In genomic region chr9:104355521-104356270, GRCm38 (mm10) we compare ENCODE assay signal across 13 mouse cellular contexts. TPM values are rescaled to one million over a fixed set of nuclear protein-coding genes. Genes with fewer than 3 reads are reported as not detected.
DNase-seq lines count a peak whose midpoint lies in the region; ATAC-seq and TF ChIP-seq lines count a peak whose summit lies in the region.
"Had no signal": no experiment of that assay in that cellular context is flagged by ENCODE, and none has a peak within 500 bp of the region (broad histone marks: within the 10 kb centered on the region; RNA-seq: fewer than 3 reads in every experiment).

No protein-coding gene starts in this region.

- WGBS in liver, adult 2 months: 37% methylated on average over 8 of the region's 8 CpGs
- 74% methylated on average over 8 of the region's 8 CpGs for WGBS in liver, embryonic 11.5 days
- 41% methylated on average over 8 of the region's 8 CpGs for WGBS in intestine, postnatal 0 days
- 58% methylated on average over 8 of the region's 8 CpGs for WGBS in stomach, embryonic 15.5 days
- WGBS in midbrain, embryonic 16.5 days: 82% methylated on average over 8 of the region's 8 CpGs

- H3K4me1 ChIP-seq in liver, adult 2 months (ENCODE audit: control insufficient read depth, insufficient read depth, low read length): peaks cover 3% of the 10 kb centered on the region; the same call in 1 of the 2 replicates
- no peaks in the 10 kb centered on the region for H3K4me1 ChIP-seq in liver, embryonic 11.5 days (replicated peaks; ENCODE audit: control insufficient read depth, insufficient read depth, low read length)
- no peaks in the 10 kb centered on the region for H3K4me1 ChIP-seq in intestine, postnatal 0 days (replicated peaks; ENCODE audit: control insufficient read depth, insufficient read depth, low read length)
- no peaks in the 10 kb centered on the region for H3K4me1 ChIP-seq in stomach, embryonic 15.5 days
- no peaks in the 10 kb centered on the region for H3K4me1 ChIP-seq in midbrain, embryonic 16.5 days (ENCODE audit: control insufficient read depth, insufficient read depth, low read length)
- H3K4me1 ChIP-seq: embryonic facial prominence, embryonic 13.5 days; forebrain, embryonic 15.5 days had no signal

- no peak overlapping the region for H3K9ac ChIP-seq in liver, adult 2 months (ENCODE audit: low read depth, low read length)
- no peak overlapping the region for H3K9ac ChIP-seq in liver, embryonic 11.5 days (ENCODE audit: low read depth, low read length)
- H3K9ac ChIP-seq in intestine, postnatal 0 days (ENCODE audit: low read depth, low read length): no peak overlapping the region
- no peak overlapping the region for H3K9ac ChIP-seq in stomach, embryonic 15.5 days
- H3K9ac ChIP-seq in midbrain, embryonic 16.5 days (ENCODE audit: low read depth, low read length): no peak overlapping the region
- H3K9ac ChIP-seq: embryonic facial prominence, embryonic 13.5 days; forebrain, embryonic 15.5 days had no signal

- H3K27me3 ChIP-seq in liver, adult 2 months (ENCODE audit: control insufficient read depth, insufficient read depth, low read length): no peaks in the 10 kb centered on the region; the same call in 1 of the 2 replicates
- no peaks in the 10 kb centered on the region for H3K27me3 ChIP-seq in liver, embryonic 11.5 days (replicated peaks; ENCODE audit: control insufficient read depth, insufficient read depth, low read length)
- no peaks in the 10 kb centered on the region for H3K27me3 ChIP-seq in intestine, postnatal 0 days (replicated peaks; ENCODE audit: control insufficient read depth, insufficient read depth, low read length)
- H3K27me3 ChIP-seq in stomach, embryonic 15.5 days (replicated peaks): no peaks in the 10 kb centered on the region
- no peaks in the 10 kb centered on the region for H3K27me3 ChIP-seq in midbrain, embryonic 16.5 days (ENCODE audit: control insufficient read depth, insufficient read depth, low read depth, low read length)
- H3K27me3 ChIP-seq: embryonic facial prominence, embryonic 13.5 days; forebrain, embryonic 15.5 days had no signal

- H3K9me3 ChIP-seq in liver, embryonic 11.5 days (ENCODE audit: control insufficient read depth, low read length): no peaks in the 10 kb centered on the region
- H3K9me3 ChIP-seq in intestine, postnatal 0 days (ENCODE audit: control insufficient read depth): no peaks in the 10 kb centered on the region
- no peaks in the 10 kb centered on the region for H3K9me3 ChIP-seq in stomach, embryonic 15.5 days
- H3K9me3 ChIP-seq in midbrain, embryonic 16.5 days (replicated peaks; ENCODE audit: control insufficient read depth, low read length, poor library complexity, severe bottlenecking): no peaks in the 10 kb centered on the region
- H3K9me3 ChIP-seq: embryonic facial prominence, embryonic 13.5 days; forebrain, embryonic 15.5 days had no signal

- H3K27ac ChIP-seq in liver, adult 2 months (replicated peaks; ENCODE audit: insufficient read depth, low read depth, low read length): no peak overlapping the region
- H3K27ac ChIP-seq in liver, embryonic 11.5 days (ENCODE audit: low read depth, low read length): no peak overlapping the region
- H3K27ac ChIP-seq in intestine, postnatal 0 days (ENCODE audit: low read depth, low read length): peak overlapping the region; percentile 70
- no peak overlapping the region for H3K27ac ChIP-seq in stomach, embryonic 15.5 days
- no peak overlapping the region for H3K27ac ChIP-seq in midbrain, embryonic 16.5 days (ENCODE audit: low read length)
- H3K27ac ChIP-seq: embryonic facial prominence, embryonic 13.5 days; forebrain, embryonic 15.5 days had no signal

- DNase-seq in liver, adult 2 months (ENCODE audit: extremely low read depth, low read depth, low spot score): peak; percentile 82
- no peak for DNase-seq in liver, embryonic 11.5 days (ENCODE audit: low spot score)
- peak; percentile 32 to 57 for DNase-seq in kidney, postnatal 25 days
- DNase-seq in layer of hippocampus, postnatal 10 days (ENCODE audit: low spot score in 2 of 2): no peak
- no peak for DNase-seq in frontal cortex, postnatal 10 days (ENCODE audit: low spot score in 2 of 2)
- DNase-seq: cerebellum, adult 9-11 months; gastrocnemius, postnatal 36 days had no signal

- no peaks in the 10 kb centered on the region for H3K36me3 ChIP-seq in liver, adult 2 months (ENCODE audit: control insufficient read depth, insufficient read depth, low read length)
- H3K36me3 ChIP-seq in liver, embryonic 11.5 days (ENCODE audit: control insufficient read depth, insufficient read depth, low read length): no peaks in the 10 kb centered on the region
- H3K36me3 ChIP-seq in intestine, postnatal 0 days (ENCODE audit: control insufficient read depth, insufficient read depth): no peaks in the 10 kb centered on the region
- no peaks in the 10 kb centered on the region for H3K36me3 ChIP-seq in stomach, embryonic 15.5 days
- H3K36me3 ChIP-seq in midbrain, embryonic 16.5 days (ENCODE audit: control insufficient read depth, insufficient read depth, low read length): no peaks in the 10 kb centered on the region
- H3K36me3 ChIP-seq: embryonic facial prominence, embryonic 13.5 days; forebrain, embryonic 15.5 days had no signal

- ATAC-seq in liver, embryonic 11.5 days (replicated peaks; ENCODE audit: low FRiP score): no peak
- ATAC-seq in intestine, postnatal 0 days: peak; percentile 96
- peak; percentile 43; the same call in 1 of the 2 replicates for ATAC-seq in stomach, embryonic 15.5 days (ENCODE audit: insufficient read depth, low FRiP score, low read depth)
- no peak for ATAC-seq in midbrain, embryonic 16.5 days
- ATAC-seq: forebrain, embryonic 15.5 days had no signal

- no peak overlapping the region for H3K4me2 ChIP-seq in liver, embryonic 11.5 days
- H3K4me2 ChIP-seq in intestine, postnatal 0 days (replicated peaks; ENCODE audit: low read depth): peak overlapping the region; percentile 48
- no peak overlapping the region for H3K4me2 ChIP-seq in stomach, embryonic 15.5 days
- H3K4me2 ChIP-seq in midbrain, embryonic 16.5 days (ENCODE audit: low read length): no peak overlapping the region
- H3K4me2 ChIP-seq: embryonic facial prominence, embryonic 13.5 days; forebrain, embryonic 15.5 days had no signal

- H3K4me3 ChIP-seq in liver, adult 2 months (ENCODE audit: insufficient read depth, low read depth, low read length): no peak overlapping the region
- no peak overlapping the region for H3K4me3 ChIP-seq in liver, embryonic 11.5 days (ENCODE audit: low read depth, low read length)
- H3K4me3 ChIP-seq in intestine, postnatal 0 days (ENCODE audit: low read depth, low read length): no peak overlapping the region
- no peak overlapping the region for H3K4me3 ChIP-seq in stomach, embryonic 15.5 days (replicated peaks)
- H3K4me3 ChIP-seq in midbrain, embryonic 16.5 days (ENCODE audit: low read depth, low read length): no peak overlapping the region
- H3K4me3 ChIP-seq: embryonic facial prominence, embryonic 13.5 days; forebrain, embryonic 15.5 days had no signal

- H3K79me2 ChIP-seq in liver, adult 2 months (ENCODE audit: control insufficient read depth, insufficient read depth, low read length): no peaks in the 10 kb centered on the region

- TF ChIP-seq POLR2A in liver, adult 2 months (IDR thresholded peaks at IDR 0.05; ENCODE audit: extremely low read depth, insufficient read depth, low read length): no peak

- TF ChIP-seq CTCF in liver, adult 2 months (IDR thresholded peaks at IDR 0.05; ENCODE audit: low read depth, low read length): no peak
- no peak for TF ChIP-seq CTCF in intestine, postnatal 0 days (IDR thresholded peaks at IDR 0.05; ENCODE audit: low read depth)

RNA-seq across cellular contexts. Expression of gene Acpp, which starts 18.1 kb away (rescaled TPM):
- total RNA-seq in liver, adult 2 months (2014; rRNA removed): 1.7 and 3.0 TPM in 2 replicates
- polyA plus RNA-seq in liver, adult 2 months (2012; rRNA removed): 3.4 and 4.5 TPM in 2 replicates
- 0.25 and 0.53 TPM in 2 replicates for polyA plus RNA-seq in liver, embryonic 11.5 days (2014; fragmentation: Nextera tagmentation; extraction: Ambion mirVana)
- polyA plus RNA-seq in intestine, postnatal 0 days (2015; fragmentation: Nextera tagmentation; extraction: Ambion mirVana): 2.9 and 3.6 TPM in 2 replicates
- polyA plus RNA-seq in stomach, embryonic 15.5 days (2015; fragmentation: Nextera tagmentation; extraction: Ambion mirVana): 0.83 and 0.90 TPM in 2 replicates
- total RNA-seq in layer of hippocampus, postnatal 10 days (2021): under 1 TPM; 0.54 to 0.59 TPM
- 0.34 and 0.55 TPM in 2 replicates for polyA plus RNA-seq in midbrain, embryonic 16.5 days (2015; fragmentation: Nextera tagmentation; extraction: Ambion mirVana)
- polyA plus RNA-seq: heart, postnatal 0 days had no signal

Comparison
In these comparisons a context has a peak if more than half of its experiments do, and no peak if none do; other contexts are left out.
1. DNase-seq: peak in liver, adult 2 months (single experiment) and kidney, postnatal 25 days (2 of 2); none in liver, embryonic 11.5 days (single experiment), layer of hippocampus, postnatal 10 days (0 of 2) and frontal cortex, postnatal 10 days (0 of 2).
2. ATAC-seq: peak in intestine, postnatal 0 days (single experiment) and stomach, embryonic 15.5 days (single experiment); none in liver, embryonic 11.5 days (single experiment) and midbrain, embryonic 16.5 days (single experiment).